Mouse (Mus musculus): Measurements from ENCODE around the gene Thnsl2. TPM values are rescaled to one million over a fixed set of nuclear protein-coding genes. Genes with fewer than 3 reads are reported as not detected.

The Thnsl2 gene
- total RNA-seq, 2 experiments from 2014 or later = 3.2 to 3.3 TPM

- DNase-seq (ENCODE audit: extremely low spot score in 1 of 2, low spot score in 2 of 2) = no peak
- Histone ChIP-seq H3K27ac (no peak overlapping the region), H3K4me3 (no peak overlapping the region)
- TF ChIP-seq CTCF (IDR thresholded peaks at IDR 0.05) = no peak
- intact Hi-C loops (cut with DNase I) = no loop called here
These were observed 55.2 kb downstream of the Thnsl2 start for GRCm38 (mm10) chr6:71088992-71089391.

- Histone ChIP-seq H3K27ac (no peak overlapping the region), H3K4me3 (no peak overlapping the region)
- intact Hi-C loops (cut with DNase I) = no loop called here
- DNase-seq (ENCODE audit: extremely low spot score in 1 of 2, low spot score in 2 of 2) = no peak
- TF ChIP-seq CTCF (IDR thresholded peaks at IDR 0.05) = no peak
These were observed 60.8 kb downstream of the Thnsl2 start for GRCm38 (mm10) chr6:71083441-71083840.

DNA sequence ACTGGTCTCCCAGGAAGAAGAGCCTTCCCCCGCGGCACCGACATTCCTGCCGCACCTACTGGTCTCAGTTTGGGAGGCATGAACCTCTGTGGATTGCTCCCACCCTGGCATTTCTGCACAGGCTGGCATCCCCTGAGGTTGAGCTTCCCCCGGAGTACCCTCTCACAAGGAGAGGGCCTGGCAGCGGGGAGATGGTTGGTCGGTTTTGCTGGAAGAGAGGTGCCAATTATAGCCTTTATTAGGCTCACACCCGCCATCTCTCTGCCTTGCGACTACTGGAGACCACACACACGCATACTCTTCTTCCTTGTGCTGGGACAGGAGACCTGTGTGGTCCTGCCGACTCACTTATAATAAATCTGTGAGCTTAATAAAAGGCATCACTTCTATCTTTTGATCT is 62.2 kb downstream of the Thnsl2 start:
- H3K4me3 ChIP-seq = no peak overlapping the region
- intact Hi-C loops (cut with DNase I) = no loop called here
- no peak for TF ChIP-seq CTCF (IDR thresholded peaks at IDR 0.05)
- no peak overlapping the region for H3K27ac ChIP-seq
- DNase-seq (ENCODE audit: extremely low spot score in 1 of 2, low spot score in 2 of 2) = no peak

- no peak for DNase-seq (ENCODE audit: extremely low spot score in 1 of 2, low spot score in 2 of 2)
- H3K27ac ChIP-seq = no peak overlapping the region
- TF ChIP-seq CTCF (IDR thresholded peaks at IDR 0.05) = no peak
- H3K4me3 ChIP-seq = no peak overlapping the region
- intact Hi-C loops (cut with DNase I) = no loop called here
These were observed 63.0 kb downstream of the Thnsl2 start for GRCm38 (mm10) chr6:71081230-71081629.

Other genes starting within 250 kb of the Thnsl2 start
- not detected for gene Tex37, start 225.5 kb downstream of the Thnsl2 start, total RNA-seq (2021)
- gene Foxi3, start 187.9 kb downstream of the Thnsl2 start, total RNA-seq (2021) = not detected
- not detected for gene Fabp1, start 55.4 kb upstream of the Thnsl2 start, total RNA-seq (2021)
- gene Krcc1, start 127.2 kb upstream of the Thnsl2 start, total RNA-seq (2021) = 10 to 100 TPM; 12.2 to 13.1 TPM
- gene Smyd1, start 177.8 kb upstream of the Thnsl2 start, total RNA-seq (2021) = under 1 TPM; 0.61 to 0.72 TPM
- not detected for gene Cd8b1, start 178.3 kb upstream of the Thnsl2 start, total RNA-seq (2021)
- not detected for gene Cd8a, start 229.0 kb upstream of the Thnsl2 start, total RNA-seq (2021)